Mouse (Mus musculus): ENCODE data around the gene Cyp26a1. TPM values are rescaled to one million over a fixed set of nuclear protein-coding genes. Genes with fewer than 3 reads are reported as not detected.

The Cyp26a1 gene
- total RNA-seq, 2 experiments from 2014 or later: 0.46 to 0.59 TPM

- no peak overlapping the region for H3K4me3 ChIP-seq
- no peak for DNase-seq (ENCODE audit: low spot score in 2 of 2)
- H3K27ac ChIP-seq: no peak overlapping the region
- no peak for TF ChIP-seq CTCF (conservative IDR thresholded peaks at IDR 0.05)
These were observed 17.1 kb downstream of the Cyp26a1 start for GRCm38 (mm10) chr19:37714681-37715080.

- no peak overlapping the region for H3K4me3 ChIP-seq
- TF ChIP-seq CTCF (conservative IDR thresholded peaks at IDR 0.05): no peak
- DNase-seq (ENCODE audit: low spot score in 2 of 2): no peak
- H3K27ac ChIP-seq: no peak overlapping the region
These were observed 18.4 kb downstream of the Cyp26a1 start for GRCm38 (mm10) chr19:37715980-37716379.

GRCm38 (mm10) chr19:37716524-37717175 lies 19.1 kb downstream of the Cyp26a1 start:
- TF ChIP-seq CTCF (conservative IDR thresholded peaks at IDR 0.05): no peak
- no peak for DNase-seq (ENCODE audit: low spot score in 2 of 2)
- H3K4me3 ChIP-seq: no peak overlapping the region
- H3K27ac ChIP-seq: no peak overlapping the region

- Histone ChIP-seq H3K27ac (no peak overlapping the region), H3K4me3 (no peak overlapping the region)
- no peak for TF ChIP-seq CTCF (conservative IDR thresholded peaks at IDR 0.05)
- no peak for DNase-seq (ENCODE audit: low spot score in 2 of 2)
These were observed 21.6 kb downstream of the Cyp26a1 start for GRCm38 (mm10) chr19:37719166-37719565.

DNA sequence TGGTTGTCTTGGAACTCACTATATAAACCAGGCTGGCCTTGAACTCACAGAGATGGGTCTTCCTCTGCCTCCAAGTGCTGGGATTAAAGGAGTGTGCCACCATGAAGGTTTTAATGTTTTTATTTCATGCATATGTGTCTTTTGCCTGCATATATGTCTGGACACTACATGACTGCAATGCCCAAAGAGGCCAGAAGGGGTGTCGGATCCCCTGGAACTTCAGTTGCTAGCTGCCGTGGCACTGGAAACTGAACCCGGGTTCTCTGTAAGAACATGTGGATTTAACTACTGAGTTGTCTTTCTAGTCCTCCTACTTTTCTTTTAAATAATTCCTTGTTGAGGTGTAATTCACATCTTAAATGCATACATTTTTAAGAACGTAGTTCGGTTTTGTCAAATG lies 27.0 kb downstream of the Cyp26a1 start:
- DNase-seq (ENCODE audit: low spot score in 2 of 2): no peak
- peak; percentile 16; the same call in 1 of the 2 replicates for TF ChIP-seq CTCF (conservative IDR thresholded peaks at IDR 0.05)
- Histone ChIP-seq H3K4me3 (no peak overlapping the region), H3K27ac (no peak overlapping the region)

- H3K27ac ChIP-seq: no peak overlapping the region
- no peak for DNase-seq (ENCODE audit: low spot score in 2 of 2)
- H3K4me3 ChIP-seq: no peak overlapping the region
- TF ChIP-seq CTCF (conservative IDR thresholded peaks at IDR 0.05): no peak
These were observed 29.0 kb downstream of the Cyp26a1 start for GRCm38 (mm10) chr19:37726585-37726984.

DNA sequence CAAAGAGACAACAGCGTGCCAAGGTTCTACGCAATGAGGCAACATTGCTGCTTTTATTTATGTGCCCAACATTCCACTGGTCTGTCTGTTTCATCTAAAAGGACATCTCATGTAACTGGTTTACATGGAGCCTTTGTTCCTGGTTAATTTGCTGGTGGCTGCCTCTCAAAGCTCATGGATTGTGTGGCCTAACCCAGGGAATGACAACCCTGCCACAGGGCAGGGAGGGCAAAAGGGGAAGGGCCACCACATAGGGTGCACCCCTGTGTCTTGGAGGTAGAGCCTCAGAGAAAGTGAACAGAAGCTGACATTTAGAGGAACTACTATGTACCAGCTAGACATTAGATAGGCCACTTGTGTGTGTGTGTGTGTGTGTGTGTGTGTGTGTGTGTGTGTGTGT lies 29.8 kb downstream of the Cyp26a1 start:
- no peak for DNase-seq (ENCODE audit: low spot score in 2 of 2)

GRCm38 (mm10) chr19:37735426-37735825 lies 37.8 kb downstream of the Cyp26a1 start:
- no peak for TF ChIP-seq CTCF (conservative IDR thresholded peaks at IDR 0.05)
- no peak overlapping the region for H3K27ac ChIP-seq
- H3K4me3 ChIP-seq: no peak overlapping the region
- DNase-seq (ENCODE audit: low spot score in 2 of 2): no peak

More for the DNA sequence above, 29.8 kb downstream of the Cyp26a1 start:
- H3K4me3 ChIP-seq: no peak overlapping the region
- no peak overlapping the region for H3K27ac ChIP-seq
- TF ChIP-seq CTCF (conservative IDR thresholded peaks at IDR 0.05): no peak

DNA sequence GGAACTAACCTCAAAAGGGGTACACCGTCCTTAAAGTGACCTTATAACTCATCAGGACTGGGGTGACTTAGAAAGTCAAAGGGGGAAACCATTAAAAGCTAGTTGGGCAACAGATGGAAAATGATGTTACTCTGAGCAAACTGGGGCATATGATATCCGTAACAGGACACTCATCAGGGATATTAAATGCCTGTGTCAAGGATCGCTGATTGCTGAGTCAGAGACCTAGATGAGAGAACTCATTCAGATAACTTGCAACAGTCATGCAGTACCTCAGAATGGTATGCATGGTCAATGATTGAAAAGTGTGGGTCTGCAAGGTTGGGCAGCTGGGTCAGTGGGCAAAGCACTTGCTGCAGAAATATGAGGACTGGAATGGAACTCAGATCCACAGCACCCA lies 41.0 kb downstream of the Cyp26a1 start:
- DNase-seq (ENCODE audit: low spot score in 2 of 2): no peak
- H3K4me3 ChIP-seq: no peak overlapping the region
- TF ChIP-seq CTCF (conservative IDR thresholded peaks at IDR 0.05): no peak
- H3K27ac ChIP-seq: no peak overlapping the region

DNA sequence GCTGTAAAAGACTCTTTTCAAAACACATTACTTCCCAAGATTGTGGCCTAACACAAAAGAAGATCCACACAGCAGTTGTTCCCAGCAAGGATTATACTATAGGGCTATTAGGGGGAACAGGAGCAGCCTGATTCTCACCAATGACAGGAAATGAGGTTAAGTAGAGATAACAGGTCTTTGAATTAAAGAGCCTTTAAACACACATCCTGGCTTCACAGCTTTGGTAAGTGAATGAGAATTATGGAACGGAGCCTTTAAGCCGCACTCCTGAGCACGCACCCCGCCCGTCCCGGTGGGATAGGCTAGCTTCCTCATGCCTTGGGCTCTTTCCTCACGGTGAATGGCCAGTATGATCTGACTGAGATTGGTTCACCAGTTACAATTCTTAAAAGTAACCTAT lies 42.4 kb downstream of the Cyp26a1 start:
- TF ChIP-seq CTCF (conservative IDR thresholded peaks at IDR 0.05): no peak
- Histone ChIP-seq H3K4me3 (no peak overlapping the region), H3K27ac (no peak overlapping the region)
- DNase-seq (ENCODE audit: low spot score in 2 of 2): no peak

Other genes with a start within 250 kb of the Cyp26a1 start
- 10 to 100 TPM; 53.3 to 54.7 TPM for gene Exoc6, start 147.4 kb upstream of the Cyp26a1 start, total RNA-seq (2021)
- gene Cyp26c1, start 12.2 kb upstream of the Cyp26a1 start, total RNA-seq (2021): under 1 TPM in 1 of 2 experiments, not detected in 1; 0.28 TPM